Mouse (Mus musculus): ENCODE results near the gene Zfx.

Gene Zfx

DNA sequence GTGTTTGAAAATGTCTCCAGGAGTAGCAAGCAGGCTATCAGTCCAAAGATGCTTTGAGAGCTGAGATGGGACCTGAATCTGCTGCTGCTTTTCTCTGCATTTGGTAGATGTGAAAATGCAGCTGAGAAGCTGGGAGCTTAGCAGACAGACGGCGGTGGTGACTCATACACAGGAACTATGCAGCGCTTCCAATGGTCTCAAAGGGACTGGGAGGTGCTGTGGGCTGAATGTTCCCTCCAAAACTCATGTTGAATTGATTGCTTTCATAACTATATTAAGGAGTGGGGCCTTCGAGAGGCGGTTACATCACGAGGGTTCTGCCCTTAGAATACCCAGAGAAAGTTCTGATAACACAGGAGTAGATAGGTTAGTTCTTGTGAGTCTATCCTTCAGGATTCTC, 62.3 kb downstream of the Zfx start:
- DNase-seq (ENCODE audit: low spot score in 2 of 2): no peak

DNA sequence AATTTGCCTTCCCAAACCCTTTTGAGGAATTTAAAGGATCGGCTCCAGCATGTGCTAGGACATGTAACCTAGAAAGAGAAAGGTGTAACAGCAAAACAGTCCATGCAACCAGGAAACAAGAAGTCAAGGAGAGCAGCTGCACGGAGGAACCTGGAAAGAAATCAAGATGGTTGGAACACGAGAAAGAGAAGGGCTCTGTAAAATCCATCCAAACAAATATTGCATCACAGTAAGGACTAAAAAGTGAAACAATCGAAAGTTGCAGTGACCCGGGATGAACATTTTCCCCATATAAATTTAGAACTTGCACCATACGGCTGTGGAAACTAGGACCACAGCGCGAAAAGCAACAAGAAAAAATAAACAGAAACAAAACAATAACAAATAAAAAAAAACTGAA, 62.8 kb downstream of the Zfx start:
- DNase-seq (ENCODE audit: low spot score in 2 of 2): no peak

DNA sequence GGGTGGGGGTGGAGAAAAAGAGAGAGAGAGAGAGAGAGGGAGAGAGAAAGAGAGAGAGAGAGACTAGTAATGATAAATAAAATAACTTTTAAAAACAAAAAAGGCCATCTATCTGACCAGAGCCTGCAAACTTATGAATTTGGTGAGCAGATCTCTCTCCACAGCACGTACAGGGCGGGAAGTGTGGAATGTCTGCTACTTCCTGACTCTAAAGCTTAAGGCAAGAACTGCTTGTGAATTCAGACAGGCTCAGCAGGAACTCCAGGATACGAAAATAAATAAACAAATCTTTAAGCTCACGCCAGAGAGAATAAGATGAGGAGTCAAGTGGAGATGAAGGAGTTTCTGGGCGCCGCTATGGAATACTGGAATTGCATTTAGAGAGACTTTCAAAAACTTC, 64.8 kb downstream of the Zfx start:
- DNase-seq (ENCODE audit: low spot score in 2 of 2): no peak

DNA sequence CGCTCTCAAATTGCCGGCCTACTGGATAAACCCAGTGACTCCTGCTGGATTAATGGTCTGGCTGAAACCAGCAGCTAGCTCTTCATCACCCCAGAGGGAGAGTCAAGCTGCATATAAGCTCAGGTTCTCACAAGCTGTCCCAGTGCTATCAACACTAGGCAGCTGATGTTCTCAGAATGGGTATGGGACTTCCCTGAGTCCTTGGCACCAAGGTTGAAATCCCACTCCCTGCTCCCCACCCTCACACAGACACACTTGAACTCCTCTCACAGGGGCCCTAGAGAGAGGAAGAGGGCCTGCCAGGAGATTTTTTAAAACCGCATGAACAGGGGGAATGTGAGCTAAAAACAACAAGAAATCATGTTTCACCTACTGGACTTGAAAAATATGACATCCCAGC, 74.5 kb downstream of the Zfx start:
- no peak for DNase-seq (ENCODE audit: low spot score in 2 of 2)

DNA sequence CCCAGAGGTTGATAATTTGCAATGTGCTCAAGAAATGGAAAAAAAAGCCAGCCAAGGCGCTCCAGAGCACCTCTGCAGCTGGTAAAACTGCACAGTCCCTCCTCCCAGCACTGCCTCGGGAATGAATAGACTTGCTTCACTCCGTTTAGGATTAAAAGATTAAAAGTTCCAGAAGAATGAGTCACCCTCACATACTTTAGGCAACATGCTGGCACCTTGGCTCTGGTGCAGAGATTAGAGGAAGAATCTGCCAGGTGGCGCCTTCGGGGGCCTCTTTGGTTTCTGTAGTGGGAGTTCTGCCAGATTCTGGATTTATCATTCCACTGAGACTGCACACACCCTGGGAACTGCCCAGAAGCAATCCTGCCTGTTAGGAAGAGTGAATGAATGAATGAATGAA, 75.5 kb downstream of the Zfx start:
- no peak for DNase-seq (ENCODE audit: low spot score in 2 of 2)

DNA sequence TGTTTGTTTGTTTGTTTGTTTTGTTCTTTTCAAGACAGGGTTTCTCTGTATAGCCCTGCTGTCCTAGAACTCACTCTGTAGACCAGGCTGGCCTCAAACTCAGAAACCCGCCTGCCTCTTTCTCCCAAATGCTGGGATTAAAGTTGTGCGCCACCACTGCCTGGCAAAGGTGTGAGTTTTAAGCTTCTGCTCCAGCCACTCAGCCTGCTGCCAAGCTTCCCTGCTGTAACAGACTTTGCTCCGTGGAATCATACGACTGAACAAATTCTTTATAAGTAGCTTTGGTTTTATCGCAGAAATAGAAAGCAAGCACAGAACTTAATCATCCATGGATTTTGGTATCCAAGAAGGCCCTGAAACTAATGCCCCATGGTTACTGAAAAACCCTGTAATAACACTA, 76.1 kb downstream of the Zfx start:
- DNase-seq (ENCODE audit: low spot score in 2 of 2): no peak

DNA sequence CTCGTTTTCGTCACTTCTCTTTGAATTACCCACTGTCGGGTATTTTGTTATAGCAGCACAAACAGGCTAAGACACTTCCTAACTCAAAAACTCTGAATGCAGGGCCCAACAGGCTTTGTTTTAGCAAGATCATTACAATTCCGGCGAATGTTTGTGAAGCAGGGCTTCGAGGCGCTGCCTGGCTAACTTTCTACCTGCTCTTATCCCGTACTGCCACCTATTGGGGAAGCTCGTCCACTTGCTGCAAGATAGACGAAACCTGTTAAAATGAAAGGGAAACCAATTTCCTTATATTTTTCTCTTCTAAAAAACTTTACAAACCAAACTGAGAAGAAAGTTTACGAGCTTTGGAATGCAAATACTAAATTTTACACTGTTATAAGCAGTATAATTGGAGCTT, 90.6 kb downstream of the Zfx start:
- DNase-seq (ENCODE audit: low spot score in 2 of 2): peak; percentile 8 to 58

DNA sequence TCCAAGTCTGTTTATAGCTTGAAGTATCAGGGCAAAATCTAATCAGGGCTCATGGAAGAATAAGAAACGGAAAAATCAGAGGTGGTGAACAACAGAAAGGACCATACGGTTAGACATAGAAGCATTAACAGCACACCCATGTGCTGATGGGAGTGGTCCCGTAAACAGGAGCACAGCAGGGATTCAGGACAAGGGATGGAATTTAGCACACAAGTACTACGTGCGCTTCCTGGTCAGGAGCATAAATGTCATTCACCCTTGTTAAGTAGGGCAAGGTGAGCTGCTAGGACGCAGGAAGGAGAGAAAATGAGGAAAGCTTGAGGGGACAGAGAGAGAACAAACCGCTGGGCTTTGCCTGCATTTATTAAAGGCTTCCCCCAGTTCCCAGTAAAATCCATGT, 93.4 kb downstream of the Zfx start:
- DNase-seq (ENCODE audit: low spot score in 2 of 2): no peak

All from spleen, postnatal 10 days (tissue).